Mouse (Mus musculus) hindbrain, embryonic 13.5 days (tissue): ENCODE results near the gene Dsn1. TPM values are rescaled to one million over a fixed set of nuclear protein-coding genes. Genes with fewer than 3 reads are reported as not detected.

Source experiments
- ATAC-seq: fragments of 200-750 bp; cut with Nextera tagmentation; 2 replicates; pipeline ENCODE4 v1.8.0; 2017; ENCODE audit warnings: moderate TSS enrichment; ENCODE audit not compliant: low FRiP score
- H3K27ac ChIP-seq: fragments of 300-500 bp; sonication (generic); 2 replicates; pipeline ENCODE4 v1.5.1; 2015; ENCODE audit warnings: inconsistent platforms, mild to moderate bottlenecking, moderate library complexity
- H3K27me3 ChIP-seq: fragments of 300-500 bp; sonication (generic); 2 replicates; pipeline ENCODE4 v1.6.1; 2015; ENCODE audit warnings: mild to moderate bottlenecking, inconsistent platforms
- H3K36me3 ChIP-seq: fragments of 300-500 bp; sonication (generic); 2 replicates; pipeline ENCODE4 v1.6.1; 2015; ENCODE audit warnings: mild to moderate bottlenecking, inconsistent platforms
- H3K4me1 ChIP-seq: fragments of 300-500 bp; sonication (generic); replicated peaks from 2 replicates; pipeline ENCODE4 v1.6.1; 2015; ENCODE audit warnings: inconsistent platforms
- H3K4me2 ChIP-seq: fragments of 300-500 bp; sonication (generic); 2 replicates; pipeline ENCODE4 v1.6.1; 2015; ENCODE audit warnings: inconsistent platforms, mild to moderate bottlenecking, moderate library complexity
- H3K4me3 ChIP-seq: fragments of 300-500 bp; sonication (generic); 2 replicates; pipeline ENCODE4 v1.5.1; 2015; ENCODE audit warnings: mild to moderate bottlenecking, inconsistent platforms
- H3K9ac ChIP-seq: fragments of 300-500 bp; sonication (generic); 2 replicates; pipeline ENCODE4 v1.6.1; 2015; ENCODE audit warnings: mild to moderate bottlenecking, inconsistent platforms
- H3K9me3 ChIP-seq: fragments of 300-500 bp; sonication (generic); 2 replicates; pipeline ENCODE4 v1.6.1; 2016; ENCODE audit warnings: inconsistent platforms
- WGBS: fragments of 180-500 bp; shearing (Covaris S2); methylation state at CpG from one replicate; pipeline ENCODE4 v1.1.7; 2015; 5-methylcytosine and 5-hydroxymethylcytosine counted together
- polyA plus RNA-seq: library from polyadenylated mRNA; unstranded; fragments of >200 nt; fragmentation: Nextera tagmentation; extraction: Ambion mirVana; gene quantifications from 2 replicates; pipeline ENCODE4 v1.2.1, GENCODE M21; 2015

The Dsn1 gene
- polyA plus RNA-seq, 1 experiment from 2014 or later, result 12.3 TPM

- 94% methylated on average over 2 of the region's 2 CpGs for WGBS
These were observed 49.9 kb downstream of the Dsn1 start for GRCm38 (mm10) chr2:156957035-156957434.

GRCm38 (mm10) chr2:156956306-156956705 is 50.6 kb downstream of the Dsn1 start:
- ATAC-seq, result no peak
- H3K4me3 ChIP-seq, result no peak overlapping the region
- WGBS, result 76% methylated on average over 7 of the region's 7 CpGs
- H3K4me1 ChIP-seq, result no peaks in the 10 kb centered on the region
- no peaks in the 10 kb centered on the region for H3K9me3 ChIP-seq
- H3K27me3 ChIP-seq, result no peaks in the 10 kb centered on the region
- H3K36me3 ChIP-seq, result peaks cover 7% of the 10 kb centered on the region; the same call in 1 of the 2 replicates
- no peak overlapping the region for H3K4me2 ChIP-seq
- no peak overlapping the region for H3K9ac ChIP-seq
- no peak overlapping the region for H3K27ac ChIP-seq

More at GRCm38 (mm10) chr2:156957035-156957434, 49.9 kb downstream of the Dsn1 start:
- Histone ChIP-seq H3K9ac (no peak overlapping the region), H3K9me3 (no peaks in the 10 kb centered on the region), H3K36me3 (peaks cover 7% of the 10 kb centered on the region; the same call in 1 of the 2 replicates), H3K4me2 (no peak overlapping the region), H3K27me3 (no peaks in the 10 kb centered on the region), H3K4me1 (no peaks in the 10 kb centered on the region), H3K27ac (no peak overlapping the region), H3K4me3 (no peak overlapping the region)
- ATAC-seq, result no peak

- Histone ChIP-seq H3K4me1 (no peaks in the 10 kb centered on the region), H3K4me2 (no peak overlapping the region)
- 92% methylated on average over 5 of the region's 5 CpGs for WGBS
These were observed 52.5 kb downstream of the Dsn1 start for GRCm38 (mm10) chr2:156954463-156954862.

GRCm38 (mm10) chr2:156951301-156952094 is 55.5 kb downstream of the Dsn1 start:
- Histone ChIP-seq H3K9me3 (no peaks in the 10 kb centered on the region), H3K4me1 (no peaks in the 10 kb centered on the region), H3K27ac (no peak overlapping the region), H3K4me2 (no peak overlapping the region), H3K9ac (no peak overlapping the region), H3K36me3 (peaks cover 29% of the 10 kb centered on the region), H3K27me3 (no peaks in the 10 kb centered on the region), H3K4me3 (no peak overlapping the region)
- WGBS, result 91% methylated on average over 10 of the region's 10 CpGs
- no peak for ATAC-seq

More at GRCm38 (mm10) chr2:156954463-156954862, 52.5 kb downstream of the Dsn1 start:
- H3K9me3 ChIP-seq, result no peaks in the 10 kb centered on the region
- no peak overlapping the region for H3K9ac ChIP-seq
- no peak overlapping the region for H3K4me3 ChIP-seq
- no peaks in the 10 kb centered on the region for H3K27me3 ChIP-seq
- no peak overlapping the region for H3K27ac ChIP-seq
- peaks cover 10% of the 10 kb centered on the region; the same call in 1 of the 2 replicates for H3K36me3 ChIP-seq
- no peak for ATAC-seq

- Histone ChIP-seq H3K36me3 (peaks cover 34% of the 10 kb centered on the region), H3K27me3 (no peaks in the 10 kb centered on the region), H3K9me3 (no peaks in the 10 kb centered on the region), H3K4me2 (no peak overlapping the region), H3K4me1 (no peaks in the 10 kb centered on the region), H3K9ac (no peak overlapping the region), H3K4me3 (no peak overlapping the region), H3K27ac (no peak overlapping the region)
- no peak for ATAC-seq
- 97% methylated on average over 3 of the region's 3 CpGs for WGBS
These were observed 56.1 kb downstream of the Dsn1 start for GRCm38 (mm10) chr2:156950816-156951215.

Other genes starting within 250 kb of the Dsn1 start
- 39.1 and 53.3 TPM in 2 replicates for gene Myl9, start 231.7 kb downstream of the Dsn1 start, polyA plus RNA-seq
- gene Tgif2, start 167.1 kb downstream of the Dsn1 start, polyA plus RNA-seq, result 25.7 and 28.6 TPM in 2 replicates
- 12.0 and 12.6 TPM in 2 replicates for gene 4930518I15Rik, start 149.2 kb downstream of the Dsn1 start, polyA plus RNA-seq
- 152 and 155 TPM in 2 replicates for gene Rab5if, start 144.0 kb downstream of the Dsn1 start, polyA plus RNA-seq
- gene Sla2, start 120.0 kb downstream of the Dsn1 start, polyA plus RNA-seq, result 0.28 and 0.31 TPM in 2 replicates
- 90.3 and 95.0 TPM in 2 replicates for gene Ndrg3, start 15.1 kb downstream of the Dsn1 start, polyA plus RNA-seq
- gene Soga1, start 72.1 kb upstream of the Dsn1 start, polyA plus RNA-seq, result 6.2 and 6.4 TPM in 2 replicates
- gene Tldc2, start 79.9 kb upstream of the Dsn1 start, polyA plus RNA-seq, result not detected in 2 replicates
- gene Samhd1, start 128.1 kb upstream of the Dsn1 start, polyA plus RNA-seq, result 11.6 and 11.9 TPM in 2 replicates
- 9.1 and 9.4 TPM in 2 replicates for gene Rbl1, start 197.4 kb upstream of the Dsn1 start, polyA plus RNA-seq